Mouse (Mus musculus) adrenal gland, adult 18-20 months (tissue): Measurements from ENCODE around the gene Atp2c1. TPM values are rescaled to one million over a fixed set of nuclear protein-coding genes. Genes with fewer than 3 reads are reported as not detected.
A peak's percentile ranks its signal among the peaks of the same experiment; 100 is the strongest.

Experiments used
- DNase-seq, 2 experiments: peaks; one replicate each; pipeline ENCODE4 v3.0.0; 2021 to 2022; ENCODE audit warnings: low spot score in 2 of 2
- long read RNA-seq, 2 experiments: library from polyadenylated mRNA; stranded (forward); transcript quantifications; one replicate each; pipeline ENCODE4 v2.0.0; 2021
- total RNA-seq, 2 experiments: library from RNA; stranded (reverse); gene quantifications; 1 replicate in 1 of 2; 2 replicates in 1 of 2; pipeline ENCODE4 v1.2.3; 2021

Atp2c1 gene
- total RNA-seq = 10 to 100 TPM; 88.5 to 89.7 TPM
- long read RNA-seq, experiment 1, full-length matches to known transcripts = 72 of 91 reads
- long read RNA-seq, experiment 1, partial matches to known transcripts = 6 of 91 reads
- long read RNA-seq, experiment 1, other reads (novel, unspliced or antisense) = 13 of 91 reads
- long read RNA-seq, experiment 2, full-length matches to known transcripts = 110 of 159 reads
- long read RNA-seq, experiment 2, partial matches to known transcripts = 16 of 159 reads
- long read RNA-seq, experiment 2, other reads (novel, unspliced or antisense) = 33 of 159 reads

DNA sequence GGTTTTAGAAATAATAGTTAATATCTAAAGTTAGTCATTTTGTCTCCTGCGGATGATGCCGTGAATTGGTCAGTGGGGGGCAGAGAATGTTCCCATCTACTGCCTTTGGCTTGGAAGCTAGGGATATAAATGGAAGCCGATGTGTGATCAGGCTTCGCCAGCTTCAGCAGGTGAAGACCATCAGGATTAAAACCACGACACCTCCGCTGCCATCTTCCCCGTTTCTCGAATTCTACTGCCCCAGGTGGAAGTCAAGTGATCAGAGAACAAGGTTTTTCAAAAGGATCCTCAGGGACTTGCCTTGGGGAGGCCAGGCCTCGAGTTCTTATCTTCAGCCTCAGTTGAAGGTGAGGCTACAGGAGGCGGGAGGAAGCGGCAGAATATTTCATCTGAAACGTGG lies at the start of gene Atp2c1:
Gene Atp2c1 (minus strand): TSS at position 101 of the 400 bp plus-strand sequence.
- DNase-seq = no peak

GRCm38 (mm10) chr9:105557452-105557851 lies 30.3 kb upstream of the Atp2c1 start:
- DNase-seq = no peak

- DNase-seq = no peak
Measured at GRCm38 (mm10) chr9:105556141-105556735, 29.1 kb upstream of the Atp2c1 start.

GRCm38 (mm10) chr9:105554439-105554807 lies 27.3 kb upstream of the Atp2c1 start:
- no peak for DNase-seq

DNA sequence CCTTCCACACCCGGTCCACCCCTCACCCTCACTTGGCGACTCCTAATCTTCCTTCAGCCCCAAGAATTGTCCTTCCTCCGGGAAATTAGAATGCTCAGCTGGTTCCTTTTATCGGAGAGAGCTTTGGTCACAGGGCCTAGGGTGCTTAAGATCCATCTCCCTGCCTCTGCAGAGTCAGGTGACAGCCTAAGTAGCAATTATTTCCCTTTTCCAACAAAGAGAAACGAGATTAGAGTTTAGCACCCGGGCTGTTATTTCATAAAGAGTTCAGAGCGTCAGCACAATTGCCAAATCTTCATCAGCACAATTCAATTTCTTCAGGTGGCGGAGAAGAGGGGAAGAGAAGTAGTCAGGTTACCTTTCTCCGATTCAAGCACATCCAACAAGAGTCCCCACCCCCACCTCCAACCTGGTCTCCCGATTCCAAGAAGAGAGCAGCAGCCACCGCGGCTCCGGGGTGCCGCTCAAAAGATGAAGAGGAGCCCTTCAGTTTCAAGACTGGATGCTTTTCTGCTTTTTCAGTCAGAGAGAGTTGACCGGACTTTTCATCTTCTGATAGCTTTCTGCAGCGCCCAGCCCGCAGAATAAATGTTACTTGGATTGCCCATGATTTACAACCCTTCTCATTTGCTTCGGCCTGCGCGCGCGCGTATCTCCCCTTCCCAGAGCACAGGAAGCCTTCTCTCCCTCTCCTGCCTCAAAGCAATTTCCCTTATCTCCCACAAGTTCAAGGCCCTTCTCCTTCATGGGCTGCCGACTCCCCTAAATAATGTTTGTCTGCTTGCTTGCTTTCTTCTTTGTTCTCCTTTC lies 26.7 kb upstream of the Atp2c1 start:
- no peak for DNase-seq

GRCm38 (mm10) chr9:105551407-105551806 lies 24.3 kb upstream of the Atp2c1 start:
- DNase-seq = no peak

DNA sequence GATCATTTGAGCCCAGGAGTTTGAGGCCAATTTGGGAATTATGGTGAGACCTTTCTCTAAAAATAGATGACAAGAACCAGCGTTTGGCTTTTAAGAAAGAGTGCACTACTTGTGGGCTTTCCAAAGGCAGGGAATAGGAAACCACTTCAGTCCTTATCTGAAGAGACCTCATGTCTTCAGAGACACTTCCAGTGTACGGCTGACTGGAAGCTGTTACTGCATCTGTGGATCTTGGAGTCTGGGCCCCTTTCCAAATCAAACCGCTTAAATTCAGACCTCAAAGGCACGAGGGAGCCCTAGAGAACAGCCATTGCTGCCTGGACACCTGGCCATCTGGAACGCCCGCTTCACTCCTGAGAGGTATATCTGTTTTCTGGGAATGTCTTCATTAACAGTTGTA lies 22.0 kb upstream of the Atp2c1 start:
- DNase-seq = no peak

- no peak for DNase-seq
Measured at GRCm38 (mm10) chr9:105544013-105544750, 17.1 kb upstream of the Atp2c1 start.

- DNase-seq = no peak
Measured at GRCm38 (mm10) chr9:105537473-105537872, 10.4 kb upstream of the Atp2c1 start.

- DNase-seq = no peak
Measured at GRCm38 (mm10) chr9:105536877-105537276, 9.8 kb upstream of the Atp2c1 start.

DNA sequence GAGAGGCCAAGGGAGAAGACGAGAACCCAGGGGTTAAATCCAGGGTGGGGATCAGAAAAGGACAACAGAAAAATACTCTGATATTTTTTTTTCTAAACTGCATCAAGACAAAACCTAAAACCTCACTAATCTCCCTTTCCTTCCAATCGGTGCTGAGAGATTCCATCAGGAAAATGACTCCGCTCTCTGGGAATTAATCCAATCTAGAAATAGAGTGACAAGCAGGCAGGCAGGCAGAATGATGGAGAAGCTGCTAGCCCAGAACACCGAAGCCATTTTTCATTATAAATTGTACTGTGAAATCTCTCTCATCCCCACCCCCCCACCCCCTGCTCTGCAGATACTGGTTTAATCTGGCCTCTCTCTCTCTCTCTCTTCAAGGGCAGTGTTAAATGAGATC lies 1.8 kb downstream of the Atp2c1 start:
- DNase-seq = no peak

GRCm38 (mm10) chr9:105523038-105523437 lies 4.1 kb downstream of the Atp2c1 start:
- DNase-seq = no peak

GRCm38 (mm10) chr9:105522063-105522462 lies 5.1 kb downstream of the Atp2c1 start:
- no peak for DNase-seq

GRCm38 (mm10) chr9:105520776-105521552 lies 6.2 kb downstream of the Atp2c1 start:
- DNase-seq = peak in 1 of 2 experiments; percentile 5

DNA sequence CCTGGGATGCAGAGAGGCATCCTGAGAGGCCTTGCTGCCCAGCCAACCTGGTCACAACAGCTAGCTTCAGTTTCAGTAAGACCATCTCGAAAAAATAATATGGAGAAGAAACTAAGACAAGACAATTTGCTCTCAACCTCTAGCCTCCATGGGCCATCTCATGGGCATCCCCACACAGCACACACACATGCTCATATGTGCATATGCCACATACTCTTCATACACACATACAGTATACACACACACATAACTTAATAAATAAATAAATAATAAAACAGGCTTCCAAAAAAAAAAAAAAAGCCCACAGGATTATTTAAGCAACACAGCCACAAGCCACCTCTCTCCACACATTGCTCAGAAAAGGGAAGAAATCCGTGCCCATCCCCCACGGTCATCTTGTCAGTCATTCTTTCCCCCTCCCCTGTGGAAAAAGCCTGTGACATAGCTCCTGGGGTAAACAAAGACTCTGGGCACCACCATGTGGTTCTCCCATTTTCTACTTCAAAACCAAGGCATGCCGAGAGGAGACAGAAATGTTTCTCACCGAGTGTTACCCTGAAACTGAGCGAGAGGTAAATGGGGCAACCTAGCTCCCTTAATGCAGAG lies 7.7 kb downstream of the Atp2c1 start:
- no peak for DNase-seq

GRCm38 (mm10) chr9:105503690-105504089 lies 23.4 kb downstream of the Atp2c1 start:
- no peak for DNase-seq

DNA sequence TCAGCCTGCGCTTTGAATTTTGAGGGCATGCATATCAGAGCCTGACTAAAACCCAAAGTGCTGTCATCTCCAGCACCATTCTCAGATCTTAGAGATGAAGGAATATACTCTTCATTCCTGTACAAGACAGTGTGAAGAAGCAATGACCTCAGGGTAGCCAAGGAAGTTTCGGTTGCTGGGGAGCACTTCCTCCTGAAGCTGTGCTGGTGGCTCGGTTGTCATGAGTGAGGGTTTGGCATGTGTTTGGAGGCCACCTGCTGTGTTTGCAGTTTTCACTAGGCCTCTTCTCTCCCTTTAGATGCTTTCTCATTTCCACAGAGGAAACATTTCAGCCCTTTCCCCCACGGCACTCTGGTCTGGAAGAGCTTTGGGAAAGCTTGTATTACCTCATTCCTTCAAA lies 24.7 kb downstream of the Atp2c1 start:
- DNase-seq = no peak

DNA sequence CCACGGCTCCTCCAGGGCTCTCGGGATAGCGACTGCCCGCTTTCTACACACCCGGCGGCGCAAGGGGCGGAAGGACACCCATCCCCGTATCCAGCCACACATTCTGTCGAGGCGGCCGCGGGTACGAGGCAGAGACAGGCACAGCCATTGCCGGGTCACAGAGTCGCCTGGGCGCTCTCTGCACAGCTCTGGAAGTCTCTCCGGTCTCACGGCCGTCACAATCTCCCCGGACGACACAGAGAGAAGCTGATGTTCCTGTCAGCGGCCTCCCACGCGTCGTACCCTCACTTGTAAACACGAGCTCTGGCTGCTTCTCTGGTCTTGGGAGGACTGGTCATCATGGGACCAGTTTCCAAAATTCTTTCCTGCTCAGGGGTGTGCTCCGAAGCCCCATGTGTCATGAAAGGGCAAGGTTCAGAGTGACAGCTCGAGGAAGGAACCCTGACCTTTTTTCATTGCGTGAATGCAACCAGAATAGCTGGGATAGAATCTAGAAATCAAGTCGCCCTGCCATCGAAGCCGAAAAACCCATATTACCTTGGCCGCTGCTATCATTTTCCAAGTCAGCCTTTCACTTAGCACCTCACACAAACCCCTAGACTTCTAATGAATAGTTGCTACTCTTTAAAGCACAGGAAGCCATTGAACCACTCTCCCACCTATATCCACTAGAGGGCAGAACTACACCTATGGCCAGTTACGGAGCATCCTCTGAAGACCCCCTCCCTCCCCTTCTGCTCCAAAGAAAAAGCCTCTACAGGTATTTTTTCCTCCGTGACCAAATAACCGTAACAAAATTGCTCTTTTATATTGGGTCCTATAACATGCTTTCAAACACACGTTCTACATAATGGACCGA lies 31.6 kb downstream of the Atp2c1 start:
- DNase-seq = peak in 1 of 2 experiments; percentile 27
